Mouse (Mus musculus): ENCODE measurements around the gene Lrig1.

DNA sequence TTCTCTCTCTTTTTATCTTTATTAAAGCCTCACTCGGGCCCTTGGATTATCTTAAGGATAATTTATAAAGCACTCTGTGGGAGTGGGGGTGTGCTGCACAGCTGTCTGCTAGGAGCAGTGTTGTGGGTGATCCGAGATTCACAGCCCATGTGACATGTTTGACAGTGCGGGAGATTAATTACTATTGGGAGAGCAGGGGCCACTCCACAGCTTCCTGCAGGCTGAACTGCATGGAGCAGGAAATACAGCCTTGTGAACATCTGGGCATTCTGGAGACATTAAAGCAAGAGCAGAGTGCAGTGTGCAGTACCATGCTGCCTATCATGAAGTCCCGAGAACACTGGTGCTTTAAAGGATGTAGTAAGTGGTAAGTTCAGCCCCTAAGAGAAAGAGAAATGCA is 107.2 kb downstream of the Lrig1 start:
- TF ChIP-seq FLI1 (IDR thresholded peaks at IDR 0.05; ENCODE audit: low read length) (no peak), GATA1 (IDR thresholded peaks at IDR 0.05; ENCODE audit: borderline replicate concordance, low read length) (no peak)

Measured in megakaryocyte, embryonic 14.5 days (primary cell).